28 mouse cellular contexts compared by ENCODE assay signal in genomic region chr16:16272978-16273377, GRCm38 (mm10). TPM values are rescaled to one million over a fixed set of nuclear protein-coding genes. Genes with fewer than 3 reads are reported as not detected.
A peak's percentile ranks its signal among the peaks of the same experiment; 100 is the strongest.
DNase-seq lines count a peak whose midpoint lies in the region; ATAC-seq and TF ChIP-seq lines count a peak whose summit lies in the region.
"Had no signal": no experiment of that assay in that cellular context is flagged by ENCODE, and none has a peak within 500 bp of the region (broad histone marks: within the 10 kb centered on the region; RNA-seq: fewer than 3 reads in every experiment).

No protein-coding gene starts in this region.

- DNase-seq in heart, adult 11 months, result no peak
- DNase-seq in neural tube, embryonic 11.5 days (ENCODE audit: low spot score), result no peak
- peak; percentile 51 for DNase-seq in brain, embryonic 14.5 days (ENCODE audit: low read depth)
- DNase-seq in frontal cortex, adult 2 months (ENCODE audit: extremely low spot score in 1 of 2, low spot score in 1 of 2), result no peak
- no peak for DNase-seq in kidney, adult 8-10 months
- DNase-seq: adrenal gland, postnatal 14 days; B cell, adult 2 months; cerebellum, adult 11-12 months; cerebellum, adult 9-11 months; gastrocnemius, postnatal 36 days; heart, adult 2 months; kidney, adult 18-20 months; kidney, postnatal 36 days; liver, postnatal 0 days; lung, postnatal 36 days; right cerebral cortex, postnatal 4 days; thymus, postnatal 4 days had no signal

- H3K4me3 ChIP-seq in heart, embryonic 12.5 days, result no peak overlapping the region
- no peak overlapping the region for H3K4me3 ChIP-seq in neural tube, embryonic 11.5 days (ENCODE audit: low read depth, low read length)
- no peak overlapping the region for H3K4me3 ChIP-seq in neural tube, embryonic 15.5 days (replicated peaks)
- no peak overlapping the region for H3K4me3 ChIP-seq in neural tube, embryonic 13.5 days
- H3K4me3 ChIP-seq: erythroblast, embryonic 14.5 days; heart, adult 2 months; layer of hippocampus, adult 2 months; left cerebral cortex, adult 2 months; limb, embryonic 13.5 days; liver, embryonic 12.5 days; midbrain, embryonic 12.5 days; myocyte had no signal

- TF ChIP-seq CTCF in brain, embryonic 14.5 days (IDR thresholded peaks at IDR 0.05; ENCODE audit: borderline replicate concordance, extremely low read depth, insufficient read depth, insufficient read length), result no peak

- H3K4me1 ChIP-seq in heart, embryonic 12.5 days (replicated peaks), result no peaks in the 10 kb centered on the region
- H3K4me1 ChIP-seq in neural tube, embryonic 11.5 days (ENCODE audit: control insufficient read depth, insufficient read depth, low read length), result 0 out of 2 replicates have a peak, but pooled peaks cover 4% of the 10 kb centered on the region
- peaks cover 7% of the 10 kb centered on the region; the same call in 1 of the 2 replicates for H3K4me1 ChIP-seq in neural tube, embryonic 15.5 days
- peaks cover 8% of the 10 kb centered on the region for H3K4me1 ChIP-seq in neural tube, embryonic 13.5 days (replicated peaks)
- H3K4me1 ChIP-seq: limb, embryonic 13.5 days; liver, embryonic 12.5 days had no signal

- H3K4me2 ChIP-seq in heart, embryonic 12.5 days, result no peak overlapping the region
- no peak overlapping the region for H3K4me2 ChIP-seq in neural tube, embryonic 11.5 days (ENCODE audit: low read depth)
- no peak overlapping the region for H3K4me2 ChIP-seq in neural tube, embryonic 15.5 days
- H3K4me2 ChIP-seq in neural tube, embryonic 13.5 days, result no peak overlapping the region
- H3K4me2 ChIP-seq: limb, embryonic 13.5 days; liver, embryonic 12.5 days; midbrain, embryonic 12.5 days had no signal

- WGBS in heart, embryonic 12.5 days, result 67% methylated on average over 3 of the region's 3 CpGs
- 23% methylated on average over 3 of the region's 3 CpGs for WGBS in neural tube, embryonic 11.5 days
- 14% methylated on average over 3 of the region's 3 CpGs for WGBS in neural tube, embryonic 15.5 days
- 10% methylated on average over 3 of the region's 3 CpGs for WGBS in neural tube, embryonic 13.5 days

- no peak overlapping the region for H3K9ac ChIP-seq in heart, embryonic 12.5 days
- H3K9ac ChIP-seq in neural tube, embryonic 11.5 days (ENCODE audit: low read length), result no peak overlapping the region
- no peak overlapping the region for H3K9ac ChIP-seq in neural tube, embryonic 15.5 days (replicated peaks)
- H3K9ac ChIP-seq in neural tube, embryonic 13.5 days, result no peak overlapping the region
- H3K9ac ChIP-seq: limb, embryonic 13.5 days; liver, embryonic 12.5 days; liver, postnatal 0 days; midbrain, embryonic 12.5 days had no signal

- no peak for ATAC-seq in heart, embryonic 12.5 days (ENCODE audit: insufficient number of reproducible peaks, low FRiP score)
- ATAC-seq in neural tube, embryonic 11.5 days (ENCODE audit: insufficient read depth, low FRiP score, low TSS enrichment), result peak; percentile 27; the same call in 1 of the 2 replicates
- ATAC-seq in neural tube, embryonic 15.5 days (ENCODE audit: low FRiP score), result no peak
- peak; percentile 53; the same call in 1 of the 2 replicates for ATAC-seq in neural tube, embryonic 13.5 days (ENCODE audit: low read depth)
- ATAC-seq: hindbrain, embryonic 16.5 days; liver, embryonic 12.5 days; liver, postnatal 0 days had no signal

- no peak for TF ChIP-seq POLR2A in brain, embryonic 14.5 days (IDR thresholded peaks at IDR 0.05; ENCODE audit: borderline replicate concordance, extremely low read depth, insufficient read depth, insufficient read length, poor library complexity, severe bottlenecking)

- H3K27ac ChIP-seq in heart, embryonic 12.5 days (ENCODE audit: poor library complexity, severe bottlenecking), result peak overlapping the region; percentile 15; the same call in 1 of the 2 replicates
- no peak overlapping the region for H3K27ac ChIP-seq in neural tube, embryonic 11.5 days (ENCODE audit: low read depth, low read length)
- H3K27ac ChIP-seq in neural tube, embryonic 15.5 days (replicated peaks), result no peak overlapping the region
- H3K27ac ChIP-seq in neural tube, embryonic 13.5 days (replicated peaks), result no peak overlapping the region
- H3K27ac ChIP-seq: heart, adult 2 months; layer of hippocampus, adult 2 months; left cerebral cortex, adult 2 months; limb, embryonic 13.5 days; liver, embryonic 12.5 days; midbrain, embryonic 12.5 days had no signal

- no peaks in the 10 kb centered on the region for H3K9me3 ChIP-seq in heart, embryonic 12.5 days (replicated peaks)
- no peaks in the 10 kb centered on the region for H3K9me3 ChIP-seq in neural tube, embryonic 11.5 days (ENCODE audit: control insufficient read depth, low read length)
- no peaks in the 10 kb centered on the region for H3K9me3 ChIP-seq in neural tube, embryonic 15.5 days (replicated peaks)
- no peaks in the 10 kb centered on the region for H3K9me3 ChIP-seq in neural tube, embryonic 13.5 days
- H3K9me3 ChIP-seq: limb, embryonic 13.5 days; liver, embryonic 12.5 days; midbrain, embryonic 12.5 days had no signal

- peaks cover 56% of the 10 kb centered on the region for H3K36me3 ChIP-seq in heart, embryonic 12.5 days
- no peaks in the 10 kb centered on the region for H3K36me3 ChIP-seq in neural tube, embryonic 11.5 days (ENCODE audit: control insufficient read depth, insufficient read depth, low read length)
- H3K36me3 ChIP-seq in neural tube, embryonic 15.5 days, result no peaks in the 10 kb centered on the region
- H3K36me3 ChIP-seq in neural tube, embryonic 13.5 days, result no peaks in the 10 kb centered on the region
- H3K36me3 ChIP-seq: limb, embryonic 13.5 days; liver, embryonic 12.5 days; midbrain, embryonic 12.5 days had no signal

- no peaks in the 10 kb centered on the region for H3K27me3 ChIP-seq in heart, embryonic 12.5 days (replicated peaks)
- H3K27me3 ChIP-seq in neural tube, embryonic 11.5 days (ENCODE audit: control insufficient read depth, insufficient read depth, low read length), result no peaks in the 10 kb centered on the region
- no peaks in the 10 kb centered on the region for H3K27me3 ChIP-seq in neural tube, embryonic 15.5 days (replicated peaks)
- H3K27me3 ChIP-seq in neural tube, embryonic 13.5 days, result no peaks in the 10 kb centered on the region
- H3K27me3 ChIP-seq: limb, embryonic 13.5 days; liver, embryonic 12.5 days; midbrain, embryonic 12.5 days had no signal

RNA-seq across cellular contexts. Expression of gene Yars2, which starts 29.8 kb away (rescaled TPM):
- 51.2 and 54.3 TPM in 2 replicates for polyA plus RNA-seq in heart, embryonic 12.5 days (2016; fragmentation: Nextera tagmentation; extraction: Ambion mirVana)
- 36.9 and 44.2 TPM in 2 replicates for polyA plus RNA-seq in neural tube, embryonic 11.5 days (2014; fragmentation: Nextera tagmentation; extraction: Ambion mirVana)
- 32.6 and 35.4 TPM in 2 replicates for polyA plus RNA-seq in neural tube, embryonic 15.5 days (2015; fragmentation: Nextera tagmentation; extraction: Ambion mirVana)
- 21.3 and 29.8 TPM in 2 replicates for polyA plus RNA-seq in brain, embryonic 14.5 days (2012; rRNA removed)
- polyA plus RNA-seq in neural tube, embryonic 13.5 days (2015; fragmentation: Nextera tagmentation; extraction: Ambion mirVana), result 25.1 and 30.5 TPM in 2 replicates
- 18.7 and 19.0 TPM in 2 replicates for polyA plus RNA-seq in frontal cortex, adult 2 months (2012; rRNA removed)

RNA-seq across cellular contexts. Expression of gene Pkp2, which starts 59.9 kb away (rescaled TPM):
- 131 and 133 TPM in 2 replicates for polyA plus RNA-seq in heart, embryonic 12.5 days (2016; fragmentation: Nextera tagmentation; extraction: Ambion mirVana)
- polyA plus RNA-seq in neural tube, embryonic 11.5 days (2014; fragmentation: Nextera tagmentation; extraction: Ambion mirVana), result 3.5 and 4.8 TPM in 2 replicates
- polyA plus RNA-seq in neural tube, embryonic 15.5 days (2015; fragmentation: Nextera tagmentation; extraction: Ambion mirVana), result 1.9 and 3.3 TPM in 2 replicates
- polyA plus RNA-seq in brain, embryonic 14.5 days (2012; rRNA removed), result 1.3 and 1.5 TPM in 2 replicates
- polyA plus RNA-seq in neural tube, embryonic 13.5 days (2015; fragmentation: Nextera tagmentation; extraction: Ambion mirVana), result 1.6 and 2.1 TPM in 2 replicates
- polyA plus RNA-seq in frontal cortex, adult 2 months (2012; rRNA removed), result 1.8 and 2.8 TPM in 2 replicates
- polyA plus RNA-seq: erythroblast, embryonic 14.5 days had no signal

Comparison
In these comparisons a context has a peak if more than half of its experiments do, and no peak if none do; other contexts are left out.
1. ATAC-seq: peak in neural tube, embryonic 11.5 days (single experiment) and neural tube, embryonic 13.5 days (single experiment); none in heart, embryonic 12.5 days (single experiment) and neural tube, embryonic 15.5 days (single experiment).
2. RNA of gene Pkp2, which starts 59.9 kb away (polyA plus RNA-seq): 131 to 133 TPM in heart, embryonic 12.5 days; 3.5 to 4.8 TPM in neural tube, embryonic 11.5 days, 1.8 to 2.8 TPM in frontal cortex, adult 2 months, 1.6 to 2.1 TPM in neural tube, embryonic 13.5 days, 1.9 to 3.3 TPM in neural tube, embryonic 15.5 days and 1.3 to 1.5 TPM in brain, embryonic 14.5 days; every median in the first group is over 10 times any median in the second.